In genomic region chr5:111724713-111725112, GRCm38 (mm10) we compare ENCODE assay signal across 8 mouse cellular contexts. TPM values are rescaled to one million over a fixed set of nuclear protein-coding genes. Genes with fewer than 3 reads are reported as not detected.
DNase-seq lines count a peak whose midpoint lies in the region; ATAC-seq lines count a peak whose summit lies in the region.
"Had no signal": no experiment of that assay in that cellular context is flagged by ENCODE, and none has a peak within 500 bp of the region (broad histone marks: within the 10 kb centered on the region; RNA-seq: fewer than 3 reads in every experiment).

No protein-coding gene starts in this region.

- H3K9me3 ChIP-seq in forebrain, embryonic 12.5 days, result peaks cover 3% of the 10 kb centered on the region; the same call in 1 of the 2 replicates
- H3K9me3 ChIP-seq in liver, embryonic 11.5 days (ENCODE audit: control insufficient read depth, low read length), result no peaks in the 10 kb centered on the region

- H3K4me2 ChIP-seq in forebrain, embryonic 12.5 days, result peak overlapping the region; percentile 32
- H3K4me2 ChIP-seq in liver, embryonic 11.5 days, result no peak overlapping the region

- WGBS in forebrain, embryonic 12.5 days, result 28% methylated on average over 10 of the region's 10 CpGs
- WGBS in liver, embryonic 11.5 days, result 80% methylated on average over 10 of the region's 10 CpGs

- no peak overlapping the region for H3K4me3 ChIP-seq in forebrain, embryonic 12.5 days (replicated peaks)
- H3K4me3 ChIP-seq in liver, embryonic 11.5 days (ENCODE audit: low read depth, low read length), result no peak overlapping the region

- DNase-seq in 3134 (ENCODE audit: extremely low read depth, insufficient read length, low spot score), result peak; percentile 14
- peak; percentile 18 for DNase-seq in ES-CJ7 (ENCODE audit: low read depth, low spot score)
- peak; percentile 44 to 54 for DNase-seq in left cerebral cortex, adult 9 months (ENCODE audit: low spot score in 2 of 2)
- no peak for DNase-seq in adrenal gland, postnatal 14 days
- no peak for DNase-seq in B cell, adult 2 months
- no peak for DNase-seq in liver, embryonic 11.5 days (ENCODE audit: low spot score)

- H3K27ac ChIP-seq in forebrain, embryonic 12.5 days, result peak overlapping the region; percentile 92
- H3K27ac ChIP-seq in liver, embryonic 11.5 days (ENCODE audit: low read depth, low read length), result no peak overlapping the region

- peaks cover 41% of the 10 kb centered on the region for H3K4me1 ChIP-seq in forebrain, embryonic 12.5 days
- no peaks in the 10 kb centered on the region for H3K4me1 ChIP-seq in liver, embryonic 11.5 days (replicated peaks; ENCODE audit: control insufficient read depth, insufficient read depth, low read length)

- H3K27me3 ChIP-seq in forebrain, embryonic 12.5 days, result peaks cover 11% of the 10 kb centered on the region; the same call in 1 of the 2 replicates
- no peaks in the 10 kb centered on the region for H3K27me3 ChIP-seq in liver, embryonic 11.5 days (replicated peaks; ENCODE audit: control insufficient read depth, insufficient read depth, low read length)

- ATAC-seq in forebrain, embryonic 12.5 days (ENCODE audit: low FRiP score), result peak; percentile 92
- no peak for ATAC-seq in liver, embryonic 11.5 days (replicated peaks; ENCODE audit: low FRiP score)

- H3K9ac ChIP-seq in forebrain, embryonic 12.5 days, result no peak overlapping the region
- H3K9ac ChIP-seq in liver, embryonic 11.5 days (ENCODE audit: low read depth, low read length), result no peak overlapping the region

- no peaks in the 10 kb centered on the region for H3K36me3 ChIP-seq in forebrain, embryonic 12.5 days (replicated peaks)
- no peaks in the 10 kb centered on the region for H3K36me3 ChIP-seq in liver, embryonic 11.5 days (ENCODE audit: control insufficient read depth, insufficient read depth, low read length)

RNA-seq across cellular contexts. Expression of gene Gm26897, which starts 9.0 kb away (rescaled TPM):
- polyA plus RNA-seq in forebrain, embryonic 12.5 days (2016; fragmentation: Nextera tagmentation; extraction: Ambion mirVana), result not detected in 2 replicates
- total RNA-seq in adrenal gland, postnatal 14 days (2021), result not detected in 2 replicates
- not detected in 2 replicates for polyA plus RNA-seq in liver, embryonic 11.5 days (2014; fragmentation: Nextera tagmentation; extraction: Ambion mirVana)
- total RNA-seq: left cerebral cortex, postnatal 10 days had no signal

Comparison
In these comparisons a context has a peak if more than half of its experiments do, and no peak if none do; other contexts are left out.
1. DNase-seq: peak in 3134 (single experiment), ES-CJ7 (single experiment) and left cerebral cortex, adult 9 months (2 of 2); none in adrenal gland, postnatal 14 days (single experiment), B cell, adult 2 months (0 of 2) and liver, embryonic 11.5 days (single experiment).